Comparison of ENCODE assay signal across 12 mouse cellular contexts in the genomic region with DNA sequence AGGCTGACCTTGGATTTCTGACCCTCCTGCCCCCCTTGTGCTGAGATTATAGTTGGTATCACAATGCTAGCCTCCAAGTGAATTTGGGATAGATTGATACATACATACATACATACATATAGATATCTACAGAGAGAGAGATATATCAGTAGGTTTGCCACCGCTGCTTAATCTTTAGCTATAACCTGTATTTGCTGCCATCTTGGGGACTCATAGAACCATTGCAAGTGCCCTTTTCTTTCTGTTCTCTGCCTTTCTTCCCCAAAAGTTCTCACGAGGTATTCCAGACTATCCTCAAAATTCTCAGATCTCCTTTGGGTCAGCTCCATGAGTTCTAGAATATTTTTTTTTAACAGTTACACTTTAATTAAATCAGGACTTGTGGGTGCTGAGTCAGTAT. TPM values are rescaled to one million over a fixed set of nuclear protein-coding genes. Genes with fewer than 3 reads are reported as not detected.
DNase-seq lines count a peak whose midpoint lies in the region; ATAC-seq and TF ChIP-seq lines count a peak whose summit lies in the region.
"Had no signal": no experiment of that assay in that cellular context is flagged by ENCODE, and none has a peak within 500 bp of the region (broad histone marks: within the 10 kb centered on the region; RNA-seq: fewer than 3 reads in every experiment).

No protein-coding gene starts in this region.

- H3K9ac ChIP-seq in intestine, postnatal 0 days (ENCODE audit: low read depth, low read length) = no peak overlapping the region
- no peak overlapping the region for H3K9ac ChIP-seq in intestine, embryonic 16.5 days (ENCODE audit: low read depth, low read length)
- no peak overlapping the region for H3K9ac ChIP-seq in midbrain, postnatal 0 days (replicated peaks; ENCODE audit: low read length, poor library complexity, severe bottlenecking)
- no peak overlapping the region for H3K9ac ChIP-seq in midbrain, embryonic 15.5 days
- H3K9ac ChIP-seq in stomach, embryonic 16.5 days (ENCODE audit: low read length) = 0 out of 2 replicates have a peak overlapping the region, but pooled peaks have one; percentile 16
- H3K9ac ChIP-seq in hindbrain, embryonic 13.5 days = no peak overlapping the region

- H3K4me3 ChIP-seq in intestine, postnatal 0 days (ENCODE audit: low read depth, low read length) = no peak overlapping the region
- no peak overlapping the region for H3K4me3 ChIP-seq in intestine, embryonic 16.5 days (ENCODE audit: low read length)
- no peak overlapping the region for H3K4me3 ChIP-seq in midbrain, postnatal 0 days (ENCODE audit: low read depth, low read length)
- H3K4me3 ChIP-seq in midbrain, embryonic 15.5 days = no peak overlapping the region
- no peak overlapping the region for H3K4me3 ChIP-seq in stomach, embryonic 16.5 days (replicated peaks; ENCODE audit: low read length)
- no peak overlapping the region for H3K4me3 ChIP-seq in hindbrain, embryonic 13.5 days
- H3K4me3 ChIP-seq: midbrain, embryonic 10.5 days had no signal

- peak; percentile 23 for DNase-seq in CD4-positive, CD25-positive, alpha-beta regulatory T cell, adult 2 months (ENCODE audit: low read depth, low spot score)
- DNase-seq in midbrain, postnatal 0 days (ENCODE audit: low spot score) = peak; percentile 77
- DNase-seq: cerebellum, adult 18-20 months; heart, postnatal 36 days had no signal

- ATAC-seq in CD4-positive, CD25-positive, alpha-beta regulatory T cell, adult 4 months = no peak
- ATAC-seq in intestine, postnatal 0 days = no peak
- ATAC-seq in intestine, embryonic 16.5 days = no peak
- no peak for ATAC-seq in midbrain, postnatal 0 days (ENCODE audit: low FRiP score)
- ATAC-seq in midbrain, embryonic 15.5 days (replicated peaks) = no peak
- ATAC-seq in stomach, embryonic 16.5 days (ENCODE audit: insufficient read depth, low FRiP score) = no peak
- ATAC-seq in hindbrain, embryonic 13.5 days (ENCODE audit: low FRiP score) = no peak
- ATAC-seq: inflammation-experienced regulatory T-cells, adult 6 months had no signal

- no peaks in the 10 kb centered on the region for H3K36me3 ChIP-seq in intestine, postnatal 0 days (ENCODE audit: control insufficient read depth, insufficient read depth)
- no peaks in the 10 kb centered on the region for H3K36me3 ChIP-seq in intestine, embryonic 16.5 days (ENCODE audit: control insufficient read depth, insufficient read depth, low read length)
- no peaks in the 10 kb centered on the region for H3K36me3 ChIP-seq in midbrain, postnatal 0 days (ENCODE audit: insufficient read depth, low read length)
- no peaks in the 10 kb centered on the region for H3K36me3 ChIP-seq in midbrain, embryonic 15.5 days (replicated peaks)
- H3K36me3 ChIP-seq in stomach, embryonic 16.5 days (ENCODE audit: control insufficient read depth, insufficient read depth, low read length) = no peaks in the 10 kb centered on the region
- no peaks in the 10 kb centered on the region for H3K36me3 ChIP-seq in hindbrain, embryonic 13.5 days
- H3K36me3 ChIP-seq: midbrain, embryonic 10.5 days had no signal

- no peak overlapping the region for H3K27ac ChIP-seq in intestine, postnatal 0 days (ENCODE audit: low read depth, low read length)
- H3K27ac ChIP-seq in intestine, embryonic 16.5 days (ENCODE audit: low read length) = no peak overlapping the region
- no peak overlapping the region for H3K27ac ChIP-seq in midbrain, postnatal 0 days (ENCODE audit: low read depth, low read length)
- no peak overlapping the region for H3K27ac ChIP-seq in midbrain, embryonic 15.5 days
- H3K27ac ChIP-seq in stomach, embryonic 16.5 days (ENCODE audit: low read length) = no peak overlapping the region
- no peak overlapping the region for H3K27ac ChIP-seq in hindbrain, embryonic 13.5 days
- H3K27ac ChIP-seq: midbrain, embryonic 10.5 days had no signal

- no peak overlapping the region for H3K4me2 ChIP-seq in intestine, postnatal 0 days (replicated peaks; ENCODE audit: low read depth)
- no peak overlapping the region for H3K4me2 ChIP-seq in intestine, embryonic 16.5 days (ENCODE audit: low read depth, low read length)
- H3K4me2 ChIP-seq in midbrain, postnatal 0 days (ENCODE audit: low read depth, low read length, poor library complexity, severe bottlenecking) = no peak overlapping the region
- H3K4me2 ChIP-seq in midbrain, embryonic 15.5 days = no peak overlapping the region
- no peak overlapping the region for H3K4me2 ChIP-seq in stomach, embryonic 16.5 days (ENCODE audit: low read depth, low read length)
- no peak overlapping the region for H3K4me2 ChIP-seq in hindbrain, embryonic 13.5 days

- H3K27me3 ChIP-seq in intestine, postnatal 0 days (replicated peaks; ENCODE audit: control insufficient read depth, insufficient read depth, low read length) = no peaks in the 10 kb centered on the region
- no peaks in the 10 kb centered on the region; the same call in 1 of the 2 replicates for H3K27me3 ChIP-seq in intestine, embryonic 16.5 days (replicated peaks; ENCODE audit: control insufficient read depth, insufficient read depth, low read length)
- no peaks in the 10 kb centered on the region for H3K27me3 ChIP-seq in midbrain, postnatal 0 days (ENCODE audit: insufficient read depth, low read length)
- H3K27me3 ChIP-seq in midbrain, embryonic 15.5 days (replicated peaks) = no peaks in the 10 kb centered on the region
- no peaks in the 10 kb centered on the region for H3K27me3 ChIP-seq in stomach, embryonic 16.5 days (ENCODE audit: control insufficient read depth, insufficient read depth, low read length)
- no peaks in the 10 kb centered on the region for H3K27me3 ChIP-seq in hindbrain, embryonic 13.5 days

- no peaks in the 10 kb centered on the region for H3K4me1 ChIP-seq in intestine, postnatal 0 days (replicated peaks; ENCODE audit: control insufficient read depth, insufficient read depth, low read length)
- H3K4me1 ChIP-seq in intestine, embryonic 16.5 days (ENCODE audit: control insufficient read depth, insufficient read depth, low read length) = 0 out of 2 replicates have a peak, but pooled peaks cover 3% of the 10 kb centered on the region
- H3K4me1 ChIP-seq in midbrain, postnatal 0 days (ENCODE audit: insufficient read depth, low read length) = no peaks in the 10 kb centered on the region
- H3K4me1 ChIP-seq in midbrain, embryonic 15.5 days = peaks cover 7% of the 10 kb centered on the region
- peaks cover 7% of the 10 kb centered on the region; the same call in 1 of the 2 replicates for H3K4me1 ChIP-seq in stomach, embryonic 16.5 days (ENCODE audit: control insufficient read depth, insufficient read depth, low read length)
- peaks cover 7% of the 10 kb centered on the region for H3K4me1 ChIP-seq in hindbrain, embryonic 13.5 days (replicated peaks)

- H3K9me3 ChIP-seq in intestine, postnatal 0 days (ENCODE audit: control insufficient read depth) = no peaks in the 10 kb centered on the region
- H3K9me3 ChIP-seq in intestine, embryonic 16.5 days (ENCODE audit: control insufficient read depth, low read length) = no peaks in the 10 kb centered on the region
- H3K9me3 ChIP-seq in midbrain, postnatal 0 days (ENCODE audit: low read length) = no peaks in the 10 kb centered on the region
- no peaks in the 10 kb centered on the region for H3K9me3 ChIP-seq in midbrain, embryonic 15.5 days
- no peaks in the 10 kb centered on the region for H3K9me3 ChIP-seq in stomach, embryonic 16.5 days (replicated peaks; ENCODE audit: control insufficient read depth, low read length)
- H3K9me3 ChIP-seq in hindbrain, embryonic 13.5 days = no peaks in the 10 kb centered on the region
- H3K9me3 ChIP-seq: midbrain, embryonic 10.5 days had no signal

- 24% methylated on average over 2 of the region's 2 CpGs for WGBS in intestine, postnatal 0 days
- WGBS in intestine, embryonic 16.5 days = 35% methylated on average over 2 of the region's 2 CpGs
- WGBS in midbrain, postnatal 0 days = 44% methylated on average over 2 of the region's 2 CpGs
- 43% methylated on average over 2 of the region's 2 CpGs for WGBS in midbrain, embryonic 15.5 days
- WGBS in stomach, embryonic 16.5 days = 26% methylated on average over 2 of the region's 2 CpGs
- 58% methylated on average over 2 of the region's 2 CpGs for WGBS in hindbrain, embryonic 13.5 days

- TF ChIP-seq CTCF in intestine, postnatal 0 days (IDR thresholded peaks at IDR 0.05; ENCODE audit: low read depth) = peak; percentile 66
- peak; percentile 77 for TF ChIP-seq CTCF in midbrain, postnatal 0 days (IDR thresholded peaks at IDR 0.05)

RNA-seq across cellular contexts. Expression of a gene that starts 4.7 kb away (rescaled TPM):
- 10 to 100 TPM; 59.9 to 64.5 TPM for polyA plus RNA-seq in CD4-positive, CD25-positive, alpha-beta regulatory T cell, adult 4 months (2017; shearing (Covaris generic))
- 20.5 and 26.2 TPM in 2 replicates for polyA plus RNA-seq in intestine, postnatal 0 days (2015; fragmentation: Nextera tagmentation; extraction: Ambion mirVana)
- polyA plus RNA-seq in intestine, embryonic 16.5 days (2015; fragmentation: Nextera tagmentation; extraction: Ambion mirVana) = 43.4 and 49.1 TPM in 2 replicates
- 19.1 and 30.3 TPM in 2 replicates for total RNA-seq in midbrain, postnatal 0 days (2014; rRNA removed)
- polyA plus RNA-seq in midbrain, postnatal 0 days (2015; fragmentation: Nextera tagmentation; extraction: Ambion mirVana) = 58.9 and 72.0 TPM in 2 replicates
- polyA plus RNA-seq in midbrain, embryonic 15.5 days (2015; fragmentation: Nextera tagmentation; extraction: Ambion mirVana) = 89.0 and 98.0 TPM in 2 replicates
- 58.3 and 61.6 TPM in 2 replicates for polyA plus RNA-seq in stomach, embryonic 16.5 days (2015; fragmentation: Nextera tagmentation; extraction: Ambion mirVana)
- 106 and 111 TPM in 2 replicates for polyA plus RNA-seq in hindbrain, embryonic 13.5 days (2015; fragmentation: Nextera tagmentation; extraction: Ambion mirVana)
